Mouse (Mus musculus): Measurements from ENCODE around the gene Ptpra. TPM values are rescaled to one million over a fixed set of nuclear protein-coding genes. Genes with fewer than 3 reads are reported as not detected.

Gene Ptpra
- total and polyA plus RNA-seq, 2 experiments from 2014 or later: 21.7 to 44.5 TPM

DNA sequence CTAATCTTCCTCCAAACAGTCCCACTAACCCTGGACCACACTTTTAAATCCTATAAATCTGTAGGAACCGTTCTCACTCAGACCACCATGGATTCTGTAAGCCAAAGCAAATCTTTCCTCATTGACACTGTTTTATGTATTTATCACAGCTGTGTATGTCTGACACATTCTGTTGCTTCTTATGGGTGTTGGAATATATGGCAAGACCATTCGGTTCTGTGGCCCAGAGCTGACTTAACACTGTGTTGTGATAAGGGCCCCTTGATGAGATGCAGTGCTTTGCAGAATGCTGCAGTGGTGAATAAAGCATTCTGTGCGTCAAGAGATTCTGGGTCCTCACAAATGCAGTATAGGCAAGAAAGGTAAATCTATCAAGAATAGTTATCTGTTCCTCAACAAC is 17.9 kb upstream of the Ptpra start:
- Histone ChIP-seq H3K4me3 (ENCODE audit: low read depth, low read length) (no peak overlapping the region), H3K36me3 (replicated peaks; ENCODE audit: control insufficient read depth, insufficient read depth, low read length) (no peaks in the 10 kb centered on the region), H3K4me2 (ENCODE audit: low read depth, low read length) (no peak overlapping the region), H3K9ac (replicated peaks; ENCODE audit: low read depth, low read length) (no peak overlapping the region), H3K9me3 (replicated peaks; ENCODE audit: control insufficient read depth, low read length) (no peaks in the 10 kb centered on the region), H3K27ac (ENCODE audit: low read depth) (no peak overlapping the region), H3K27me3 (ENCODE audit: control insufficient read depth, insufficient read depth, low read length) (no peaks in the 10 kb centered on the region), H3K4me1 (ENCODE audit: control insufficient read depth, insufficient read depth) (no peaks in the 10 kb centered on the region)
- ATAC-seq (ENCODE audit: insufficient read depth, low read depth): no peak
- DNase-seq (ENCODE audit: low spot score): no peak
- WGBS: 70% methylated on average over 3 of the region's 3 CpGs
- TF ChIP-seq CTCF (IDR thresholded peaks at IDR 0.05; ENCODE audit: low read depth) (no peak), EP300 (IDR thresholded peaks at IDR 0.05; ENCODE audit: low read depth) (no peak)

DNA sequence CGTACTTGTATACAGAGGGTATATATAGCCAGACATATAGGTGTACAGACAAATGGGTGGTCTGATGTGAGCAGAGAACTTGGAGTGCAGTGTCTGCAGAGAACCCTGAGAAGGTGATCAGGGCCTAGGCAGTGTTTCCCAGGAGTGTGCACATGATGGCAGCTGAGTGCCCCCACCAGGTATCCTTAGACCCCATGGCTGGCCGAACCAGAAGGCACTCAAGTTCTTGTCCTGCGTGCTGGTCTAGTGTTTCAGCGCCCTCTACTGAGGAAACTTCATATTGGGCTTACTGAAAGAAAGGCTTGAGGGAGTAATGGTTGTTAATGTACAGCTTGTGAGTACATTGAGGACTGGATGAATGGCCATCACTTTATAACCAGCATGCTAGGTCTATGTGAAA is 16.9 kb upstream of the Ptpra start:
- Histone ChIP-seq H3K36me3 (replicated peaks; ENCODE audit: control insufficient read depth, insufficient read depth, low read length) (peaks cover 9% of the 10 kb centered on the region), H3K27me3 (ENCODE audit: control insufficient read depth, insufficient read depth, low read length) (no peaks in the 10 kb centered on the region), H3K4me3 (ENCODE audit: low read depth, low read length) (no peak overlapping the region), H3K27ac (ENCODE audit: low read depth) (no peak overlapping the region), H3K4me1 (ENCODE audit: control insufficient read depth, insufficient read depth) (no peaks in the 10 kb centered on the region), H3K9me3 (replicated peaks; ENCODE audit: control insufficient read depth, low read length) (no peaks in the 10 kb centered on the region), H3K4me2 (ENCODE audit: low read depth, low read length) (no peak overlapping the region), H3K9ac (replicated peaks; ENCODE audit: low read depth, low read length) (no peak overlapping the region)
- TF ChIP-seq EP300 (IDR thresholded peaks at IDR 0.05; ENCODE audit: low read depth) (no peak), CTCF (IDR thresholded peaks at IDR 0.05; ENCODE audit: low read depth) (peak; percentile 66)
- 23% methylated on average over 4 of the region's 4 CpGs for WGBS
- DNase-seq (ENCODE audit: low spot score) (no peak), ATAC-seq (ENCODE audit: insufficient read depth, low read depth) (no peak)

DNA sequence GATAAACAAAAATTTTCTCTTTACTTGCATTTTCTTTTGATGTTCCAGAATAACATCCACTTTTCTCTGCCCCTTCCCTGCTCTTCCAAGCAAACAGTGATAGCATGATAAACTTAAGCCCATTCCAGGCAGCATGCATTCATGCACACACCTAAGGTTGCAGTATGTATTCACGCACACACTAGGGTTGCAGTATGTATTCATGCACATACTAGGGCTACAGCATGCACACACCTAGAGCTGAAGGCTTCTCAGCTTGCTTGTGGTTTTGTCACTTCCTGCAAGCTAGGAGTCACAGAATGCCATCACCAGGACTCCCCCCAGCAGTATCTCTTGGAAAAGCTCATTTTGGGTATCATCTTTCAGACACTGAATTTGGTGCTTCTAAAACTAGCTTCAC is 13.3 kb upstream of the Ptpra start:
- TF ChIP-seq CTCF (IDR thresholded peaks at IDR 0.05; ENCODE audit: low read depth): no peak
- TF ChIP-seq EP300 (IDR thresholded peaks at IDR 0.05; ENCODE audit: low read depth): no peak
- no peak overlapping the region for H3K9ac ChIP-seq (replicated peaks; ENCODE audit: low read depth, low read length)
- no peak overlapping the region for H3K4me2 ChIP-seq (ENCODE audit: low read depth, low read length)
- no peak overlapping the region for H3K27ac ChIP-seq (ENCODE audit: low read depth)
- H3K4me1 ChIP-seq (ENCODE audit: control insufficient read depth, insufficient read depth): no peaks in the 10 kb centered on the region
- H3K9me3 ChIP-seq (replicated peaks; ENCODE audit: control insufficient read depth, low read length): no peaks in the 10 kb centered on the region
- no peak overlapping the region for H3K4me3 ChIP-seq (ENCODE audit: low read depth, low read length)
- no peak for DNase-seq (ENCODE audit: low spot score)
- peaks cover 43% of the 10 kb centered on the region for H3K36me3 ChIP-seq (replicated peaks; ENCODE audit: control insufficient read depth, insufficient read depth, low read length)
- WGBS: 88% methylated on average over 1 of the region's 1 CpGs
- ATAC-seq (ENCODE audit: insufficient read depth, low read depth): no peak
- H3K27me3 ChIP-seq (ENCODE audit: control insufficient read depth, insufficient read depth, low read length): no peaks in the 10 kb centered on the region

DNA sequence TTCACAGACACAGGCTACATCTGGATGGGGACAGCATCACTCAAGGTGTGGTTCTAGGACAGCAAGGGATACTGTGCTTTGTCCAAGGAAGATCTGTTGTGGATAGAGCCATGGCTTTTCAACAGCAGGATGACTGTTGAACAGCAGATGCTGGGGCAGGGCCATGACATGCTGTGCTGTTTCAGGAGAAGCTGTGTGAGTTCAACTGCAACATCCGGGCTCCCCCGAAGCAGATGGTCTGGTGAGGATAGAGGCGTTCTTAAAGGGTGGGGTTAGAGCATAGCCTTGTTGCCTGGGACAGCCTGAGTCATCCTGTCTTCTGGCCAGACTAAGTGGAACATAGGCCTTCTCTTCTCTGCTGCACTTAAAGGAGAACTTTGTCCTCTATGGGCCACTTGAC is 11.2 kb upstream of the Ptpra start:
- H3K9me3 ChIP-seq (replicated peaks; ENCODE audit: control insufficient read depth, low read length): no peaks in the 10 kb centered on the region
- H3K4me3 ChIP-seq (ENCODE audit: low read depth, low read length): no peak overlapping the region
- 91% methylated on average over 3 of the region's 3 CpGs for WGBS
- no peak overlapping the region for H3K4me2 ChIP-seq (ENCODE audit: low read depth, low read length)
- no peak for DNase-seq (ENCODE audit: low spot score)
- H3K36me3 ChIP-seq (replicated peaks; ENCODE audit: control insufficient read depth, insufficient read depth, low read length): peaks cover 64% of the 10 kb centered on the region
- no peak overlapping the region for H3K9ac ChIP-seq (replicated peaks; ENCODE audit: low read depth, low read length)
- ATAC-seq (ENCODE audit: insufficient read depth, low read depth): no peak
- H3K27me3 ChIP-seq (ENCODE audit: control insufficient read depth, insufficient read depth, low read length): no peaks in the 10 kb centered on the region
- H3K4me1 ChIP-seq (ENCODE audit: control insufficient read depth, insufficient read depth): no peaks in the 10 kb centered on the region
- TF ChIP-seq EP300 (IDR thresholded peaks at IDR 0.05; ENCODE audit: low read depth): no peak
- TF ChIP-seq CTCF (IDR thresholded peaks at IDR 0.05; ENCODE audit: low read depth): no peak
- H3K27ac ChIP-seq (ENCODE audit: low read depth): no peak overlapping the region

DNA sequence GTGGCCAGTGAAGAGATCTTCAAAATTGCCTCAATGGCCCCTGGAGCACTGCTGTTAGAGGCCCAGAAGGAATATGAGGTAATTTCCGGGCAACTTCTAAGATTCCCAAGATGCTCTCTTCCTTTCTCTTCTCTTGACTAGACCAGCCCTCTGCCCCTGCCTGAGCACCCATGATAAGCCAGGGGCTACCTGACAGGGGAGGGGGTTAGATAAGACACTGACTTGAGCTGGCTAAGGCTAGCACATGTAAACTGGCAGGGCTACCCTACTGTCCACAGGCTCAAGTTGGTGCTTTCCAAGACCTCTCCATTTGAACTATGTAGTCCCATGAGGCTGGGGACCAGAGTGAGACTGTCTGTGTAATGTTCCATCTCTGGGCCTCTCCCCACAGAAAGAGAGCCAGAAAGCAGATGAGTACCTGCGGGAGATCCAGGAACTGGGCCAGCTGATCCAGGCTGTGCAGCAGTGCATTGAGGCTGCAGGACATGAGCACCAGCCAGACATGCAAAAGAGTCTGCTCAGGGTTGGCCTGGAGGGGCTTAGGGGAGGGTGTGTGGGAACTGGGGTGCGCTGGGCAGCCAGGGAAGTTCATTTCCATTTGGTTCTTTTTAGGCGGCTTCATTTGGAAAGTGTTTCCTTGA is 10.1 kb upstream of the Ptpra start:
- Histone ChIP-seq H3K4me2 (ENCODE audit: low read depth, low read length) (no peak overlapping the region), H3K9ac (replicated peaks; ENCODE audit: low read depth, low read length) (no peak overlapping the region), H3K4me1 (ENCODE audit: control insufficient read depth, insufficient read depth) (no peaks in the 10 kb centered on the region), H3K27ac (ENCODE audit: low read depth) (no peak overlapping the region), H3K36me3 (replicated peaks; ENCODE audit: control insufficient read depth, insufficient read depth, low read length) (peaks cover 71% of the 10 kb centered on the region), H3K9me3 (replicated peaks; ENCODE audit: control insufficient read depth, low read length) (no peaks in the 10 kb centered on the region), H3K27me3 (ENCODE audit: control insufficient read depth, insufficient read depth, low read length) (no peaks in the 10 kb centered on the region), H3K4me3 (ENCODE audit: low read depth, low read length) (no peak overlapping the region)
- no peak for TF ChIP-seq EP300 (IDR thresholded peaks at IDR 0.05; ENCODE audit: low read depth)
- no peak for TF ChIP-seq CTCF (IDR thresholded peaks at IDR 0.05; ENCODE audit: low read depth)
- DNase-seq (ENCODE audit: low spot score) (no peak), ATAC-seq (ENCODE audit: insufficient read depth, low read depth) (no peak)
- WGBS: 83% methylated on average over 4 of the region's 4 CpGs

DNA sequence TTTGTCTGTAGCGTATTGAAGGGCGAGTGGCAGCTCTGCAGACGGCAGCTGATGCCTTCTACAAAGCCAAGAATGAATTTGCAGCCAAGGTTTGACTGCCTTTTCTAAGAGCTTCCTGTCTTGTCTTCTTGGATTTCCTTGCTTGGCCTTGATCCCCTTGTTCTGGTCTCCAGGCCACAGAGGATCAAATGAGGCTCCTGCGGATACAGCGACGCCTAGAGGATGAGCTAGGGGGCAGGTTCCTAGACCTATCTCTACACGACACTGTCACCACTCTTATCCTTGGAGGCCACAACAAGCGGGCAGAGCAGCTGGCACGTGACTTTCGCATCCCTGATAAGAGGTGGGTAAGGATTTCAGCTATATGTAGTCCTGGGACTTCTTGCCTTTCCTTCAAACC is 7.9 kb upstream of the Ptpra start:
- H3K4me1 ChIP-seq (ENCODE audit: control insufficient read depth, insufficient read depth): no peaks in the 10 kb centered on the region
- no peak overlapping the region for H3K9ac ChIP-seq (replicated peaks; ENCODE audit: low read depth, low read length)
- no peaks in the 10 kb centered on the region for H3K27me3 ChIP-seq (ENCODE audit: control insufficient read depth, insufficient read depth, low read length)
- ATAC-seq (ENCODE audit: insufficient read depth, low read depth) (no peak), DNase-seq (ENCODE audit: low spot score) (no peak)
- H3K9me3 ChIP-seq (replicated peaks; ENCODE audit: control insufficient read depth, low read length): no peaks in the 10 kb centered on the region
- no peak overlapping the region for H3K27ac ChIP-seq (ENCODE audit: low read depth)
- peaks cover 71% of the 10 kb centered on the region for H3K36me3 ChIP-seq (replicated peaks; ENCODE audit: control insufficient read depth, insufficient read depth, low read length)
- 77% methylated on average over 10 of the region's 10 CpGs for WGBS
- H3K4me3 ChIP-seq (ENCODE audit: low read depth, low read length): no peak overlapping the region
- no peak overlapping the region for H3K4me2 ChIP-seq (ENCODE audit: low read depth, low read length)
- TF ChIP-seq CTCF (IDR thresholded peaks at IDR 0.05; ENCODE audit: low read depth): no peak
- no peak for TF ChIP-seq EP300 (IDR thresholded peaks at IDR 0.05; ENCODE audit: low read depth)
